Mouse (Mus musculus): ENCODE data around the gene Kpna7.
"Not testable (repeated sequence)": the region's sequence is repeated elsewhere in the genome, so short reads cannot be mapped to it uniquely, and the experiment has no call there.

The Kpna7 gene

GRCm38 (mm10) chr5:145083632-145084451, at the start of gene Kpna7, which contains the start of gene Arpc1a:
TSS of gene Kpna7 (minus strand) at chr5:145084030.
TSS of gene Arpc1a (plus strand) at chr5:145083830.
- DNase-seq (ENCODE audit: low spot score) = peak; percentile 83

- not testable (repeated sequence) for DNase-seq (ENCODE audit: low spot score)
Observed at GRCm38 (mm10) chr5:145133275-145133674, 49.4 kb upstream of the Kpna7 start.

GRCm38 (mm10) chr5:145130995-145131394, 47.2 kb upstream of the Kpna7 start:
- DNase-seq (ENCODE audit: low spot score) = no peak

- no peak for DNase-seq (ENCODE audit: low spot score)
Observed at GRCm38 (mm10) chr5:145130191-145130590, 46.4 kb upstream of the Kpna7 start.

- DNase-seq (ENCODE audit: low spot score) = not testable (repeated sequence)
Observed at GRCm38 (mm10) chr5:145129773-145130172, 45.9 kb upstream of the Kpna7 start.

- DNase-seq (ENCODE audit: low spot score) = no peak
Observed at GRCm38 (mm10) chr5:145129124-145129523, 45.3 kb upstream of the Kpna7 start.

- no peak for DNase-seq (ENCODE audit: low spot score)
Observed at GRCm38 (mm10) chr5:145126580-145126979, 42.8 kb upstream of the Kpna7 start.

- no peak for DNase-seq (ENCODE audit: low spot score)
Observed at GRCm38 (mm10) chr5:145123396-145123795, 39.6 kb upstream of the Kpna7 start.

GRCm38 (mm10) chr5:145120921-145121320, 37.1 kb upstream of the Kpna7 start:
- DNase-seq (ENCODE audit: low spot score) = no peak

- no peak for DNase-seq (ENCODE audit: low spot score)
Observed at GRCm38 (mm10) chr5:145119385-145119784, 35.6 kb upstream of the Kpna7 start.

GRCm38 (mm10) chr5:145118461-145118860, 34.6 kb upstream of the Kpna7 start:
- no peak for DNase-seq (ENCODE audit: low spot score)

- DNase-seq (ENCODE audit: low spot score) = no peak
Observed at GRCm38 (mm10) chr5:145118005-145118404, 34.2 kb upstream of the Kpna7 start.

- no peak for DNase-seq (ENCODE audit: low spot score)
Observed at GRCm38 (mm10) chr5:145116916-145117315, 33.1 kb upstream of the Kpna7 start.

GRCm38 (mm10) chr5:145116316-145116715, 32.5 kb upstream of the Kpna7 start:
- DNase-seq (ENCODE audit: low spot score) = no peak

- no peak for DNase-seq (ENCODE audit: low spot score)
Observed at GRCm38 (mm10) chr5:145115736-145116135, 31.9 kb upstream of the Kpna7 start.

- DNase-seq (ENCODE audit: low spot score) = no peak
Observed at GRCm38 (mm10) chr5:145114606-145115473, 31.0 kb upstream of the Kpna7 start.

GRCm38 (mm10) chr5:145114071-145114605, 30.3 kb upstream of the Kpna7 start, which contains the start of gene Arpc1b:
TSS of gene Arpc1b (plus strand) at chr5:145114215.
- no peak for DNase-seq (ENCODE audit: low spot score)

GRCm38 (mm10) chr5:145113416-145113815, 29.6 kb upstream of the Kpna7 start:
- DNase-seq (ENCODE audit: low spot score) = no peak

- DNase-seq (ENCODE audit: low spot score) = no peak
Observed at GRCm38 (mm10) chr5:145112566-145112965, 28.7 kb upstream of the Kpna7 start.

GRCm38 (mm10) chr5:145110401-145110800, 26.6 kb upstream of the Kpna7 start:
- no peak for DNase-seq (ENCODE audit: low spot score)

GRCm38 (mm10) chr5:145105694-145106275, 22.0 kb upstream of the Kpna7 start:
- no peak for DNase-seq (ENCODE audit: low spot score)

GRCm38 (mm10) chr5:145104328-145104727, 20.5 kb upstream of the Kpna7 start:
- no peak for DNase-seq (ENCODE audit: low spot score)

All from urinary bladder, postnatal 10 days (tissue).